Mouse (Mus musculus) E14TG2a.4 (cell line): ENCODE results near the gene Slit2.

ENCODE experiments used
- CTCF ChIP-seq: conservative IDR thresholded peaks from 2 replicates; pipeline ENCODE4 v1.5.1; 2014; ENCODE audit warnings: low read length
- NANOG ChIP-seq: IDR thresholded peaks from 2 replicates; pipeline ENCODE4 v1.6.1; 2014; ENCODE audit warnings: borderline replicate concordance, low read length, mixed read lengths
- POU5F1 ChIP-seq: IDR thresholded peaks from 2 replicates; pipeline ENCODE4 v1.6.1; 2014; ENCODE audit warnings: low read length, borderline replicate concordance

DNA sequence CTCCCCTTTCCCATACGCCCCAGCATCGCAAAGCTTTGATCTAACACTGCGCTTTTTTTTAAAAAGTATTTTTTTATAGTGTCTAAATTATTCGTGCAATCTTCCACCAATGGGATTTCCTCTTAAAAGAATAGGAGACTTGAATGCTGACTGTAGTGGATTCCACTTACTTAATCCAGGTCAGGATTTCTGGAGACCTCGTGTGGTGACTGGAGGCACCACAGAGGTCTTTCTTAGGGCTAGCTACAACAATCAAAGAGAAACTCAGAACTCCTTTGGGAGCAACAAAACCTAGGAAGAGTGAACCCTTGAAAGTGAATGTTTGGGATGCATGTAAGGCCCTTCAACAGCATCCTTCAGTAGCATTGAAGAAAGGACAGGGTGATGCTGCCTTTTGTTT lies 2.5 kb upstream of the Slit2 start:
- TF ChIP-seq CTCF = no peak
- TF ChIP-seq NANOG = no peak
- no peak for TF ChIP-seq POU5F1
